Mouse (Mus musculus): Measurements from ENCODE around the gene Grip1. TPM values are rescaled to one million over a fixed set of nuclear protein-coding genes. Genes with fewer than 3 reads are reported as not detected.

Gene Grip1
- polyA plus RNA-seq, 1 experiment from 2014 or later = 2.2 TPM

DNA sequence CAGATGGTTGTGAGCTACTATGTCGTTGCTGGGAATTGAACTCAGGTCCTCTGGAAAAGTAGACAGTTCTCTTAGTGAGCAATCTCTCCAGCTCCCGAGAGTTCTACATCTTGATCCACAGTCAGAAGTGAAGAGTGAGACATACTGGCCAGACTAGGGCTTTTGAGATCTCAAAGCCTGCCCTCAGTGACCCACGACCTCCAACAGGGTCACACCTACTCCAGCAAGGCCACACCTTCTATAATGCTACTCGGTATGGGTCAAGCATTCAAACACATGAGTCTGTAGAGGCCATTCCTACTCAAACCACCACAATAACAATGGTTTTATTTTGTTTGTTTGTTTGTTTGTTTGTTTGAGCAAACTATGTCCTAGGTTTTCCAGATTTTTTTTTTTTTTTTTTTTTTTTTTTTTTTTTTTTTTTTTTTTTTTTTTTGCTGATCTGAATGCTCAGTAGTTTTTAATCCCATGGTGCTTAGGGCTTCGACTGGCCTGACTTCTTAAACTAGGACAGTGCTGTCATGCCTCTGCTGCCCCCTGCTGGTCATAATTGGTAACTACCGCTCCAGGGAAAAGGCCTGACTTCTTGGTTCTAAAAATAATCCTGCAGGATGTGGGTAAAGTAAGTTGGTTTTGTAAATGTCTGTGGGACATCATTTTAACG lies 671.3 kb downstream of the Grip1 start:
- in situ Hi-C loops (cut with MboI; ENCODE audit: low pct_unique_long_range_greater_than_20kb) = loop anchor here (5.0 kb wide), 2 partner anchors 318 to 483 kb away; no protein-coding TSS in a partner anchor
- peak; percentile 60 for ATAC-seq
- POLR2A ChIA-PET = no interaction called here
- TF ChIP-seq CTCF (IDR thresholded peaks at IDR 0.05) = peak; percentile 82
- DNase-seq (ENCODE audit: low read depth, low spot score) = no peak
- no peaks in the 10 kb centered on the region for H3K27me3 ChIP-seq
- CTCF ChIA-PET = interaction anchor here (0.7 to 1.7 kb wide), 5 partner anchors 13 to 335 kb away, joined by 3 to 11 read pairs (median 3); partner anchors contain the start of gene Helb

DNA sequence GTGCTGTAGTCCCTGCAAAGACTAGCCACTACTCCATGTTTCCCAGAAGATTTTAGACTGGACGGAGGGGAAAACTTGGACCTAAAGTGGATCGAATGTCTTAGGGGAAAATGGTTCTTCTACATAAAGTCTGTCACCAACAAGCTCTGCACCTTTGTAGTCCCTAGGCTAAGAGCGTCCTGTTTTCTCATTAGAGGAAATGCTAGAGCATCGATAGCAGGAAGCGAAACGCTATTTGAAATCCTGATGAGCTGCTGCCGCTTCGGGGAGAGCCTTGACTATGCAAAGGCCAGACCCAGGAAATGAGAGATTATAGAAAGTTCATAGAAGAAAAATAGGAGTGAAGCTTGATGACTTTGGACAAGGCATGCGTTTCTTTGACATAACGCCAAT lies 671.8 kb downstream of the Grip1 start:
- no peaks in the 10 kb centered on the region for H3K27me3 ChIP-seq
- POLR2A ChIA-PET = no interaction called here
- no peak for TF ChIP-seq CTCF (IDR thresholded peaks at IDR 0.05)
- CTCF ChIA-PET = interaction anchor here (0.6 to 1.0 kb wide), 2 partner anchors 19 to 321 kb away, joined by 3 to 4 read pairs; no protein-coding TSS in a partner anchor
- in situ Hi-C loops (cut with MboI; ENCODE audit: low pct_unique_long_range_greater_than_20kb) = no loop called here
- ATAC-seq (no peak), DNase-seq (ENCODE audit: low read depth, low spot score) (no peak)

DNA sequence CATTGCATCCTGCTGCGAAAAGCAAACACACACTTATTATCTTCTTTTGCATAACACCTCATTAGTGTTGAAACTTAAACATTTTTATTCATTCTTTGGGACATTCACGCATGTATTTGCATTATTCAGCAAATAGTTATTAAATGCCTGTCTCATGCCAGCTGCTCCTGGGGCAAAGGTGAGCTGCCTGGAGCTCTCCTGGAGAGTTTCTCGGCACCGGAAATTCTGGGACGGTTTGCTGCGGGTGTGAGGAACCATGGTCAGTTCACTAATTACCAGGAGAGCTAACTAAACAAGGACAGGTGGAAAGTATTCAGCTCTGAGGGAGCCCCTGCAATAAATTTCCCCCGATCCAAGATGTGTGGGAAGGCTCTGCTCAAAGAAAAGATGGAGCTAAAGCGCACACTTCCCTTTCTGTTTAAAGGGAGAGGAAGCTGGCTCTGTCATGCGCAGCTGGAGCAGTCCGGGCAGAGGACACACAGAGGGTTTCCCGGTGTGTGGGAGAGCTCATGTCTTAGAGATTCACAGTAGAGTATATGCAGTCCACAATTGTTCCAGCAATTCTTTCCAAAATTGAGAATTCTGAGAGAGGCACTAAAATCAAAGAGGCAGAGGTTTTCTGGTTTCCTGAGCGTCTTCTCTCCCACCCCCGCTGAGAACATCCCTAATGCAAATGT lies 675.1 kb downstream of the Grip1 start:
- no peak for DNase-seq (ENCODE audit: low read depth, low spot score)
- ChIA-PET POLR2A (no interaction called here), CTCF (interaction anchor here (0.9 to 1.3 kb wide), 3 partner anchors 10 to 141 kb away, joined by 3 to 5 read pairs (median 3); no protein-coding TSS in a partner anchor)
- in situ Hi-C loops (cut with MboI; ENCODE audit: low pct_unique_long_range_greater_than_20kb) = no loop called here
- no peak for TF ChIP-seq CTCF (IDR thresholded peaks at IDR 0.05)
- H3K27me3 ChIP-seq = no peaks in the 10 kb centered on the region
- no peak for ATAC-seq

DNA sequence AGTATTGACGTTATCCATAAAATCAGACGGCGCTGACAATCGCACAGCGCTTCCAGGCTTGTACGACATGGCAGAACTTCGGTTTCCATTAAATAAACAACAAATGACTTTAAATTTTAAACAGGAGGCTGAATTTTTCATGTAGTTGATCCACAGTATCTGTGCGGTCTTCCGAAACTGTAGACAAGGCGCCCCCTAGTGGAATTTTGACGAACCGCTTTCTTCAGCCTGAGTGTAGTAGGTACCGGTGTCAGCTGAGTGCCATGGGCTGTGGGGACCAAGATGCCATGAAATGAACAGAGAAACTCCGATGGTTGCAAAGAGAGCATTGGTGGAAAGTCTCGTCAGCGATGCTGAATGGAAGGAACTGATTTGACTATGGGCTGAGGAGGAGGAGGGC lies 677.0 kb downstream of the Grip1 start:
- no peak for ATAC-seq
- no peak for DNase-seq (ENCODE audit: low read depth, low spot score)
- H3K27me3 ChIP-seq = no peaks in the 10 kb centered on the region
- CTCF ChIA-PET = interaction anchor here (0.5 to 2.7 kb wide), 4 partner anchors 10 to 327 kb away, joined by 3 to 14 read pairs (median 4); no protein-coding TSS in a partner anchor
- peak; percentile 67 for TF ChIP-seq CTCF (IDR thresholded peaks at IDR 0.05)
- in situ Hi-C loops (cut with MboI; ENCODE audit: low pct_unique_long_range_greater_than_20kb) = no loop called here
- POLR2A ChIA-PET = no interaction called here

DNA sequence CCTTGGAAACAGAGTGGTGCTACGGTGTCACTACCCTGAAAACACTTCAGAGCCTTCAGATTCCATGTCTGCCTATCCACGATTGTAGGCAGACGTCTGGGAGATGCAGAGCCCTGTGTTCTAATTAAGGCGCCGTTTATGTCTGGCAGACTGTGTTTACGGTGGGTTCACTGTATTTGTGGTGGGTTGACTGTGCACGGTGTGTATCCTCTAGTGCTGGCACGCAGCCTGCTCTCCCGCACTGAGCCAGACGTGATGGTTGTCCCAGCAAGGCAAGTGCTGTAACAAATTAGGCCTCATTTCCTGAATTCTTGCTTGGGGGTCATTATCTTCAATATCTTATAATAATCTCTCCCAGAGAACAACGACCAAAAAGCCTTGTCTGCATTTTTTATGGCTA lies 680.1 kb downstream of the Grip1 start:
- TF ChIP-seq CTCF (IDR thresholded peaks at IDR 0.05) = no peak
- CTCF ChIA-PET = interaction anchor here (1.1 kb wide), 1 partner anchor 11 kb away, joined by 3 read pairs; no protein-coding TSS in a partner anchor
- ATAC-seq (no peak), DNase-seq (ENCODE audit: low read depth, low spot score) (no peak)
- in situ Hi-C loops (cut with MboI; ENCODE audit: low pct_unique_long_range_greater_than_20kb) = no loop called here
- no peaks in the 10 kb centered on the region for H3K27me3 ChIP-seq
- POLR2A ChIA-PET = no interaction called here

DNA sequence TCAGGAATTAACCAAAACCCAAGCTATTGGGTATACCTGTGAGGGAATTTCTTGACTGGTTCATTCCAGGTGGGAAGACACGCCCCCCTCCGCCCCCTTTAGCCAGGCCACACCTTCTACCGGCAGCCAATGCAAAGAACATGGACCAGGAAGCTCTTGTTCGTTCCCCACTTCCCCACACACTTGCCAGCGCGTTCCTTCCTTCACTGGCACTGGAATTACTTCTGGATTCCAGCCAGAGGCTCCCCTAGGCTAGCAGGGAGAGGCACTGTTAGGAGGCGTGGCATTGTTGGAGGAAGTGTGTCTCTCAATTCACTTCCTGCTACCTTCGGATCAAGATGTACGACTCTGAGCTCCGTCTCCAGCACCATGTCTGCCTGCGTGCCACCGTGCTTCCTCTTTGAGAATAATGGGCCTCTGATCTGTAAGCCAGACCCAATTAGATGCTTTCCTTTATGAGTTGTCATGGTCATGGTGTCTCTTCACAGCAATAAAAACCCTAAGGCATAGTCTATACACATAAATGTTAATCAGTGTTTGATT lies 682.5 kb downstream of the Grip1 start:
- ChIA-PET CTCF (no interaction called here), POLR2A (no interaction called here)
- no peaks in the 10 kb centered on the region for H3K27me3 ChIP-seq
- no peak for TF ChIP-seq CTCF (IDR thresholded peaks at IDR 0.05)
- ATAC-seq = no peak
- DNase-seq (ENCODE audit: low read depth, low spot score) = no peak
- in situ Hi-C loops (cut with MboI; ENCODE audit: low pct_unique_long_range_greater_than_20kb) = no loop called here

Other genes with a start within 250 kb of the Grip1 start
- 82.8 TPM for gene Cand1, start 213.8 kb upstream of the Grip1 start, polyA plus RNA-seq (2021)